Mouse (Mus musculus): ENCODE data around the gene C530025M09Rik.

Gene C530025M09Rik

DNA sequence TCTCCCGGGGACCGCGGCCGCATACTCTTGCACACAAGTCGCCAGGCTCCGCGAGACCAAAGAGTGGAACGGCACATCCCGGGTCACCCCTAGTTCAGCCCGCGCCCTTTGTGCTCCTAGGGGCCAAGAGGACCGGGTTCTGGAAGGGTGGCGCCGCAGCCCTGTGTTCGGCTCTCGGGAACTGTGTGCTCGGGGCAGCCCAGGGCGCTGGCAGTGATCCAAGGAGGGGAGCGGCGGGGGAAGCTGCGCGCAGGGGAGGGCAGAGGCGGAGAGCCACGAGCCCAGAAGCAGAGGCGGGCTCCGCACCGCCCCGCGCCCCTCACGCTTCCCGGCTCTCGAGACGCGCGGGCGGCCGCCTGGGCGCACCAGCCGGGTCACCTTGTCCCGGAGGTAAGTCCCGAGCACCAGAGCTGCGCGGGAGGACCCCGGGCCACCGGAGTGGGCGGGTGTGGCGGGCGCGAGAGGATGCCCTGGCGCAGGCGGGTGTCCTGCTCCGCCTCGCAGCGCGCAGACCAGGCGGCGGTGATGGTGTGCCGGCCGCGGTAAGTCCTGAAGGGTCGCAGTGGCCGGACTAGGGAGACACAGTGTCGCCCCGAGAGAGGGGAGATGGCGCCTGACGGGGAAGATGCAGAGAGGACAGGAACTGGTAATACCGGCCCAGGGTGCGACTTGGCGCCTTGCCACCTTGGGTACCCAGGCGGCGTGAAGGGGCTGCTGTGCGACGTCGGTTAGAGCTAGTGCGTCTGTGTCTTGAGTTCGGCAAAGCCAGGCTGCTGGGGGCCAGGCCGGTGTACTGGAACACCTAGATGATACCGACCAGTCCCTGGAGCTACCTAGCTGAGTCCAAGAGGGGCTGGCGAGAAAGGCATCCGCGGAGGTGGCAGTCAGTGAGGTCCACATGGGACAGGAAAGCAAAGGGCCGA lies at the start of gene C530025M09Rik:
C530025M09Rik (minus strand) TSS at position 678 of the 923 bp plus-strand sequence.
- DNase-seq (ENCODE audit: low spot score in 2 of 2): no peak

GRCm38 (mm10) chr2:149877954-149878353 lies 46.9 kb upstream of the C530025M09Rik start:
- DNase-seq (ENCODE audit: low spot score in 2 of 2): no peak

GRCm38 (mm10) chr2:149873346-149873745 lies 42.3 kb upstream of the C530025M09Rik start:
- DNase-seq (ENCODE audit: low spot score in 2 of 2): no peak

- no peak for DNase-seq (ENCODE audit: low spot score in 2 of 2)
These were observed 41.5 kb upstream of the C530025M09Rik start for GRCm38 (mm10) chr2:149872496-149872895.

GRCm38 (mm10) chr2:149870496-149870895 lies 39.5 kb upstream of the C530025M09Rik start:
- DNase-seq (ENCODE audit: low spot score in 2 of 2): no peak

GRCm38 (mm10) chr2:149865914-149866435 lies 35.0 kb upstream of the C530025M09Rik start:
- no peak for DNase-seq (ENCODE audit: low spot score in 2 of 2)

GRCm38 (mm10) chr2:149861002-149861401 lies 30.0 kb upstream of the C530025M09Rik start:
- no peak for DNase-seq (ENCODE audit: low spot score in 2 of 2)

GRCm38 (mm10) chr2:149848778-149849177 lies 17.8 kb upstream of the C530025M09Rik start:
- no peak for DNase-seq (ENCODE audit: low spot score in 2 of 2)

- no peak for DNase-seq (ENCODE audit: low spot score in 2 of 2)
These were observed 13.6 kb upstream of the C530025M09Rik start for GRCm38 (mm10) chr2:149844575-149844974.

- no peak for DNase-seq (ENCODE audit: low spot score in 2 of 2)
These were observed 8.7 kb upstream of the C530025M09Rik start for GRCm38 (mm10) chr2:149839666-149840065.

DNA sequence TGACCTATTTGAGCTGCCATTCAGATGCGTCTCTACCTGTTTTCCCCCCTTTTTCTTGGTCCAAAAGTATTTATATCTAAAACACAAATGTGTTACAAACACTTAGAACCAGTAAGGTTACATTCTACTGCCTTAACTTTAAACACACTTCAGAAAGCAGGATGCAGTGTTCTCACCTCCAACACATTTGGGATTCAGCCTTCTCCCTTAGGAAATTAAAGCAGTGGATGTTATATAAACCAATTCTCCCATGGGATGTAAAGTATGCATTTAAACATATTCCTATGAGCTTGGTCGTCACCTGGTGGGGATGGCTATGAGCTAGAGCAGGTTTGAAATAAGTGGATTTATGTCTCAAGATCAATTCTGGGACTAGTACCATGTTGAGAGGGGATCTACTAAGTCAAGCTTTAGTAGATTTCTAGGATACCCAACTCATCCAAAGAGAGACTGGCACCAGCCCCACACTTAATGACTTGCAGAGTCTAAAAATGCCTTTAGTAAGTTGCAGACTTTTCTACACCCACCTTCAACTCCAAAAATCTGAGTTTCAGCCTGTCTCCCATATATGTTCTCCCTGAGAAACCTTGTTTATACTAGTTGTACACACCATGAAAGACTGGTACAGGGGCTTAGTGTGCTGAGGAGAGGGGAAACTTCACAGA lies 5.6 kb upstream of the C530025M09Rik start:
- no peak for DNase-seq (ENCODE audit: low spot score in 2 of 2)

GRCm38 (mm10) chr2:149835091-149835490 lies 4.1 kb upstream of the C530025M09Rik start:
- DNase-seq (ENCODE audit: low spot score in 2 of 2): no peak

DNA sequence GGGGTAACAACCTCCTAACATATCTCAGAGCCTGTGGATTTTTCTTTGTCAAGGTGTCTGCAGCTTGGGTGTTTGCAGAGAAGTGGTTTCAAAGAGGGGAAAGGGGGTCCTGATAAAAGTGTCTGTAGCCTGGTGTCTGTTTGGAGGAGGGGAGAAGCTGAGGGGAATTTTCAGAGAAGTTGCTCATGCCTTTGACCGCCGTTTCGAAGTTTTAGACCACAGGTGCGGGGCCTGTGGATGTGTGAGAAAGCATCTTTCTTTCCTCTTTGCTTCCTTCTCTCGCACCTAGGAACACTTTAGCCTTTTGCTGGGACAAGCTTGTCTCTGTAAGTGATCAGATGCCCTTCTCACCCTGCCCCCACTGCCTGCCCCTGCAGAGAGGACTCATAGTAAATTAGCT lies 1.3 kb upstream of the C530025M09Rik start:
- DNase-seq (ENCODE audit: low spot score in 2 of 2): no peak

- no peak for DNase-seq (ENCODE audit: low spot score in 2 of 2)
These were observed 639 bp upstream of the C530025M09Rik start for GRCm38 (mm10) chr2:149831459-149832245.

DNA sequence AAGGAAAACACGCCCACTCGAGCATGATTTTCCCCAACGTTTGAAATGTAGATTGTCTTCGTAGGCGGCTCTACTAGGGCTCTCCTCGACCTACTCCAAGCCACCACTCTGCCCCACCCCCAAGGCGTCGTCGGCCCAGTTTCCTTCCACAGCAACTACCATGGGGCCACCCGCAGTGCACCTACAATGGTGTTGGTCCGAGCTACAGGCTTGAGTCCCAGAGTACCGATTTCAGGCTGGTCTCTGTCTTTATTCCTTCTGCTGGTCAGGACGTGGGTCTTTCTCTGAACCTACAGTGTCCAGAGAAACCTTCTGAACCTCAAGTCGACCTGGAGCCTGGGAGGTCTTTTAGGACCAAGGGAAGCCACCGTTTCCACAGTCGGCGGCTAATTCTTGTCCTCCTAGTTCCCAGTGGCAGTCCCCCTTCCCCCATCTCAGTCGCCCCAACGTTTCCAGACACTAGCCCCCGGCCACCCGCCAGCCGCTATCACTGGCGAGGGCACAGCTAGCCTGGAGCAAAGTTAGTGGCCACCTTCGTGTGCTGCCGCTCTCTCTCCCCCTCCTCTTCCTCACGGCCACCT lies 968 bp downstream of the C530025M09Rik start:
- no peak for DNase-seq (ENCODE audit: low spot score in 2 of 2)

DNA sequence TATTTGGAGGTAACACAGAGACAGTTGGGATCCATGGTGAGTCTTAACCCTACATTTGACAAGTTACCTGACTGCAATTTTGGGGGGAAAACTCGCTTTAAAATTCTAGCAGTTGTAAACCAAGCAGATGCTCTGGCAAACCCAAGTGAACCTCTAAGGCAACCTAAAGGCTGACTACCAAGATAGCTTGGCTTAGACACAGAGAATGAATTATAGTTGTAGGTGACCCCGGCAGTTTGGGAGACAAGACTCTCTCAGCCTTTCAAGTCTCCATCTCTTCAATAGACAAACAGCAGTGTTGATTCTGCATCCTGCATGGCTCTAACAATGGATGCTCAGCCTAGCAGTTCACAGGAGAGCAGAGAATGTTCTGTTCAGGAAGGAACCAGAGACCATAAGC lies 2.1 kb downstream of the C530025M09Rik start, which contains the start of gene Syndig1:
Syndig1 (plus strand) TSS at position 301 of the 400 bp plus-strand sequence.
- no peak for DNase-seq (ENCODE audit: low spot score in 2 of 2)

DNA sequence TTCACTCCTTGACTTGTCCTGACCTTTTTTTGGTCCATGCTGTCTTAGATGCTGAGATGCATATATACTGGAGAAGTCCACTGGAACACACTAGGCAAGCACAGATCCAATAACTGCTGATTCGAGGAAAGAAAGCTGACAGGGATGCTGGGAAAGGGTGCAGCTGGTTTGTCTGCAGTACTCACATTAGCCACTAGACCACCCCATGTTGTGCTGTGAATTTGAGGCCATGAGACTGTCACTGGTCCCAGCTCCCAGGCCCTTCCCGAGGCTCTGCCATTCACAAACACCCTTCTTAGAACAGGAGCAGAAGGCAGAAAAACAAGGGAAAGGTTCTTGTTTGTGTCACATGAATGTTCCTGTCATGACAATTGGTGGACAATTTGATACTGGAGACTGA lies 10.8 kb downstream of the C530025M09Rik start:
- no peak for DNase-seq (ENCODE audit: low spot score in 2 of 2)

GRCm38 (mm10) chr2:149819751-149820150 lies 11.3 kb downstream of the C530025M09Rik start:
- no peak for DNase-seq (ENCODE audit: low spot score in 2 of 2)

DNA sequence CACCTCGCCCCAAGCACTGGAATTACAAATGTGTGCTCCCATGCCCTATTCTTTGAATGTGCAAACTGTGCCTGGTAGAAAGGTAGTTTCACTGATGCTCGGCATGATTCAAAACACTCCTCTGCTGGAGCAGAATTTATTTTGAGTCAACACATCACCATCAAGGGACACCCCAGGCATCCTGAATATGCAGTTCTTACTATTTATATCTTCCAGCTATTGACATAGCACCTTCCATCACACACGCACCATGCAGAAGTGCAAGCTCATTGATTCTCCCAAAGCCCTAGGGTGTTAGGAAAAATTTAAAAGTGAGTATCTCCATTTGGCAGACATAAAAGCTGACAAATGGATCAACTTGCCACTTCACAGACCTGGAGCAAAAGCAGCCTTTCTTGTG lies 12.6 kb downstream of the C530025M09Rik start:
- no peak for DNase-seq (ENCODE audit: low spot score in 2 of 2)

DNA sequence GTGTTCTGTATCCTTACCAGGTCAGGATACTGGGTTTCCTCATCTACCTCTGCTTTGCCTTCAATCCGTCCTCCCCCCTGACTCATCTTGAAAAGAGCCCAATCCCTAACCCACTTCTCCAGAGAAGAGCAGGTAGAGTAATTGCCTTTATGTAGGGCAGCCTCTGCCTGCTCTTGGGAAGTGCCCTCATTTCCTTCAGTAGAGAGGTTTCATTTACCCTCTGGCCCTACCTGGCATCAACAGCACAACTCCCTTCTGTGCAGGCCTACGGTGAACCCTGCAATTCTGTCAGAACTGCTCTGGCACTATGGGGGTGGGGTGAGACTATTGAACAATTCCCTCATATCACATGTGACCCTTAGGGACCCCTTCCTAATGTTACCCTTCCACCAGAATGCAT lies 18.1 kb downstream of the C530025M09Rik start:
- DNase-seq (ENCODE audit: low spot score in 2 of 2): no peak

GRCm38 (mm10) chr2:149805256-149805655 lies 25.8 kb downstream of the C530025M09Rik start:
- DNase-seq (ENCODE audit: low spot score in 2 of 2): no peak

Measured in thymus, postnatal 10 days (tissue).